Mouse (Mus musculus) retina, postnatal 1 day (tissue): ENCODE results near the gene Glis3.

Source experiments
- DNase-seq: peaks from one replicate; pipeline ENCODE4 v3.0.0-alpha.2; 2012

The Glis3 gene

GRCm38 (mm10) chr19:28650836-28651235 lies 29.0 kb downstream of the Glis3 start:
- DNase-seq: no peak

DNA sequence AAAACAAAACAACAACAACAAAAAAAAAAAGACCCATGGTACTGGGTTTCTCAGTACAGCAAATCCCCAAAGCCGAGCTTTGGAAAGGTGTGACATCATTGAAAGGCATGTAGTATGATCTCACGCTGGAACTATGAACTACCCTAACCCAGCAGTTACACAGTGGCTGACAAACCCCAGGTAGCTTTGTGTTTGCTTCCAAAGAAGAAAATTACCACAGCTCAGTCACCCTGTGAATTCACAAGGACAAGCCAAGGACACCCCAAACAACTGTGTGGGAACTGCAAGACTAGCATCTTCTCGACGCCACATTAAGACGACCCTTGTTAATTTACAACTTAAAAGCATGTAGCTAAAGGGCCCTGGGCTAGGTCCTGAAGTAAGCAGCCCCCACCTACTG lies 30.4 kb downstream of the Glis3 start:
- DNase-seq: no peak

GRCm38 (mm10) chr19:28648881-28649280 lies 31.0 kb downstream of the Glis3 start:
- DNase-seq: peak; percentile 57

GRCm38 (mm10) chr19:28647424-28647823 lies 32.5 kb downstream of the Glis3 start:
- no peak for DNase-seq

- DNase-seq: no peak
Observed at GRCm38 (mm10) chr19:28646286-28646685, 33.6 kb downstream of the Glis3 start.

DNA sequence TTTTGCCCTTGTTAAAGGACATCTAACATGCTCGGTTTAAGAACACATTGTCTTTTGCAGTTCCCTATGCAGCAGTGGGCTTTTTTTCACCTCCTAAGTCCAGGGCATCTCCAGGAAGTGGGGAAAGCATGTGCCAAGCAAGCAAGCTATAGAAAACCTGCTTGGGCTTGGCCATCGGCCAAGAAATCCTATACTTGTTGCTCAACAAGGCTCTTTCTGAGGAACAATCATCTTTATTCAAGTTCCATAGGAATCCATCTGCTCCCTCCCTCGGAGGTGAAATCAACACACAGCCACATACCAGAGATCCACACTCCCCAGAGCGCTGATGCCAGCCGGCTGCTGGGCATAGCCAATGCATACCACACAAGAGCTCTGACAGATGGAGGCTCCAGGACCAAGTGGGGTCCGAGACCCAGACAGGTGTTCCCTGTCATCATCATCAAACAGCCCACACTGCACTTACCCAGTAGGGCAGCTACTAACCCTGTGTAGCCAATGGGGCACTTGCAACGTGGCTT lies 39.0 kb downstream of the Glis3 start:
- DNase-seq: peak; percentile 39

- peak; percentile 52 for DNase-seq
Observed at GRCm38 (mm10) chr19:28635991-28636553, 43.8 kb downstream of the Glis3 start.

GRCm38 (mm10) chr19:28634986-28635385 lies 44.9 kb downstream of the Glis3 start:
- DNase-seq: no peak

GRCm38 (mm10) chr19:28628416-28628815 lies 51.5 kb downstream of the Glis3 start:
- peak; percentile 53 for DNase-seq

- DNase-seq: no peak
Observed at GRCm38 (mm10) chr19:28626189-28626588, 53.7 kb downstream of the Glis3 start.

GRCm38 (mm10) chr19:28624571-28624970 lies 55.3 kb downstream of the Glis3 start:
- no peak for DNase-seq

DNA sequence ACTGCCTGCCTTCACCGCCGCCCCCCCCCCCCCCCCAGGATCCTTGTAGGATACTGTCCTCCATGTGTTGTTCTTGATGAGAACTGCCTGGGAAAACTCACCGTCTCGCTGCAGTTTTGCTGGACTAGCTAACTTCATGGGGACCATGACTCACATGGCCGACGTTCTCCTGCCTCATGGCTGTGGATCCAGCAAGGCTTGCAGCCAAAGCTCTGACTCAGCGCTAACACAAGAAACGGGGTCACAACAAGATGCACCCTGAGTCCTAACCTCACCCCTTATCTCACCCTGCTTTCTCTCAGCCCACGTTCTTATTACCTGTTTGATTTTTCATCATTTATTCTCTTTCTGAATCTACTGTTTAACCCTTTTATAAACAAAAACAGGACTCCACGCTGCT lies 56.2 kb downstream of the Glis3 start:
- no peak for DNase-seq

- DNase-seq: no peak
Observed at GRCm38 (mm10) chr19:28621608-28622505, 58.0 kb downstream of the Glis3 start.

DNA sequence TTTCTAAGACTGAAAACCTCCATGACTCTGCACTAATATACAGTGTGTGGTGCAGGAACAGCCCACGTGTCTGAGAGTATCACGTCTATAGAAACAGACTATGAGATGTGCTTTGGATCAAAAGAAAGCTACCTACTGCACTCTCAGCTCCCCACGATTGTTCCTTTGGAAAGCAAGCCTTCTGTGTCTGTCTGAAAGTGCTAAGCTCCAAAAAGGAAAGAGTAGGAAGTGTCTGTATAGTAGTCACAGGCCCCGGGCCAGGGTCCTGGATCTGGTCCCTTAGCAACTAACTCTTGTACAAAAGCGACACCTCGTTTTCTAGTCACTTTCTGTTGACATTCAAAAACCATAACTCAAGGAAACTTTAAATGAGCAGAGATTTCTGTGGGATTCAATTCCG lies 62.1 kb downstream of the Glis3 start:
- DNase-seq: no peak

DNA sequence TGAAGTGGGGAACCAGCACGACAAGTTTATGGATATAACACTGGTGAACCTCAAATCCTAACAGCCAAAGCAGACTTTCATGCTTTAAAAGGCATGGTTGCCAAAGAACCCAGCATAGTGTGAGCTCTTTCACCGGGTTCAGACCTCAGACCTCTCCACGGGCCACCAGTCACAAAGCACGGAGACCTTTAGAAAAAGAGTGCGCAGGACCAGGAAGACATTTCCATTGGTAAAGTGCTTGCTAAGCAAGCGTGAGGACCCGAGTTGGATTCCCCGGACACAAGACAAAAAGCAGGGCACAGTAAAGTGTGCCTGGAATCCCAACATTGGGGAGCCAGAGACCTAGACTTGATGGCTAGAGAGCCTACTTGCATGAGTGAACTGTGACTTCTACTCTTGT lies 62.7 kb downstream of the Glis3 start:
- no peak for DNase-seq

DNA sequence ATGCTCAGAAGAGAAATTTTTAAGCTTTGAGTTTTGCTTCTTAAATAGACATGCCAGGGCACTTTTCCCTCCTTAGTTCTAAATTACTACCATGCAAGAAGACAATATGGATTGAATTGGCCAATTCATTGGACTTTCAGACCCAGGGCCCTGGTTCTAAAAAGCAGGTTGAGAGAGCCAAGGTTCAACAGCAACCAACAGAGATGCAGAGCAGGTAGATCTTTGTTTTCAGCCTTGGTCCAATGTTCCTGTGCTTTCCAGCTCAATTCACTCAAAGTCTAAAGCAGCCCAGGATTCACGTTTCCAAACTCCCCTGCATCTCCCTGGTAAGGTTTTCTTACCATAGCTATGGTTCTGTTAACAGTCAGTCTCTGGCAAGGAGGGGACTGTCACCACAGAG lies 63.4 kb downstream of the Glis3 start:
- DNase-seq: no peak

- DNase-seq: no peak
Observed at GRCm38 (mm10) chr19:28612249-28612648, 67.6 kb downstream of the Glis3 start.

DNA sequence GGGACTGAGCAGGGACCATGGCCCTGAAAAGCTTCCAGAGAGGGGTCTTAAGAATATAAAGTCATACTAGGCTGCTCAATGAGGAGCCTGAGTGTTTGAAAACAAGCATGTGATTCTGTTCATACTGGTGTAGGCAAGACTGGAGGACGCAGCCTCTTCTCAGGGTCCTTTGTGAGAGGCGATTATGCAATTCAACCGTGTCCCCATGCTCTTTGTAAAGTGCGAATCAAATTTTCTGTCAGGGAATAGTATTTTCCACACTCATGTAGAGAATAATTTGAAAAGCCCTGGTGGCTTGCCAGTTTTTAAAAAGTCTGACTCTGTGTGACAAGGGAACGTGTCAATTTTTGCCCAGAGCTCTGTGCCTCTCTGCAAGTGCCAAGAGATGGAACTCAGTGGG lies 71.1 kb downstream of the Glis3 start:
- DNase-seq: no peak

DNA sequence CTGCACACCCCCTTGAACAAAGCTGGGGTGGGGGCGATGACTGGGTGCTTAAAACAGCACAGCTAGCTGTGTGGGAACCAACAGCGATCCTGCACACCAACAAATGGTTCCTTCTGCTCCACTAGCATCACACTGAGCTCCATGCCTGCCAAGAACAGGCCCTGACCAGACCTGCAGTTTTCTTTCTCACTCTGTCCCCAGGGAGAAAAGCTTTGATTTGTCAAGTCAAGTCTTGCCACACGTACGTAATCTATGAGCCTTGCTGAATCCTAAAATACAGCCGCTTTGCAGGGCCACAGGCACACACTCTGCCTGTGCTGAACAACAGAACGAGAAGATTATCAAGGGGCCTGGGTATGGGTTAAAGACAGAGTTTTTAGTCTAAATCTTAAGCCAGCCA lies 71.6 kb downstream of the Glis3 start:
- no peak for DNase-seq

DNA sequence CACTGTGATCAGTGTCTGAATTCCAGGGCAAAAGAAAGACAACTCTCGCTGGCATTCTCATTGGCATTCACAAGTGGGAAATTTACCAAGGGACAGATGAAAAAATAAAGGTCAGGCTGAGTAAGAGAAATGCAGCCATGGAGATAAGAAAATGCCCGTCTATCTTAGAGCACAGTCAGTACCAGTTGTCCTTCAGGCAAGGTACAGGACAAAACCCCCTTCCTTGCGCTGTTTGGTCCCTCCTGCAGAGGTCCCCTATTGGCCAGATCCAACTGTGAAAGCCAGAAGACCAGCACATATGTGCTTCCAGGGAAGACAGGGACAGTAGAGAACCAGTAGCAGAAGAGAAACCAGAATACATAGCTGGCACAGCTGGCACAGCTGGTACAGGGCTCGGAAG lies 79.0 kb downstream of the Glis3 start:
- no peak for DNase-seq

DNA sequence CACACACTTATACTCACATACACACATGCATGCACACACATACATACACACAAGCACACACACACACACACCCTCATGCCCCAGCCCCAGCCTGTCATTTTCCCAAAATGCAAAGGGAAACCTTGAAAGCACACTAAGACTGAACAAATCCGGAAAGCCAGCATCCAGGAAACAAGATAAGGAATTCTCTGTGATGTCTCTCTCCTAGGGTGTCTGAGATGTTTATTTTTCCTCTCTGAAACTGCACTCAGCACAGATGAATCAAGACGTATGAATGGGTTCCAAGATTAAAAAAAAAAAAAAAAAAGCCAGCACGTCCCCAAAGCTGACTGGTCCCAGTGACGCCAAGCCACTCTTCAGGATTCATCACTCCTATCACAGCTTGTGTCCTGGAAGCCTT lies 85.7 kb downstream of the Glis3 start:
- no peak for DNase-seq

GRCm38 (mm10) chr19:28592981-28593380 lies 86.9 kb downstream of the Glis3 start:
- no peak for DNase-seq

DNA sequence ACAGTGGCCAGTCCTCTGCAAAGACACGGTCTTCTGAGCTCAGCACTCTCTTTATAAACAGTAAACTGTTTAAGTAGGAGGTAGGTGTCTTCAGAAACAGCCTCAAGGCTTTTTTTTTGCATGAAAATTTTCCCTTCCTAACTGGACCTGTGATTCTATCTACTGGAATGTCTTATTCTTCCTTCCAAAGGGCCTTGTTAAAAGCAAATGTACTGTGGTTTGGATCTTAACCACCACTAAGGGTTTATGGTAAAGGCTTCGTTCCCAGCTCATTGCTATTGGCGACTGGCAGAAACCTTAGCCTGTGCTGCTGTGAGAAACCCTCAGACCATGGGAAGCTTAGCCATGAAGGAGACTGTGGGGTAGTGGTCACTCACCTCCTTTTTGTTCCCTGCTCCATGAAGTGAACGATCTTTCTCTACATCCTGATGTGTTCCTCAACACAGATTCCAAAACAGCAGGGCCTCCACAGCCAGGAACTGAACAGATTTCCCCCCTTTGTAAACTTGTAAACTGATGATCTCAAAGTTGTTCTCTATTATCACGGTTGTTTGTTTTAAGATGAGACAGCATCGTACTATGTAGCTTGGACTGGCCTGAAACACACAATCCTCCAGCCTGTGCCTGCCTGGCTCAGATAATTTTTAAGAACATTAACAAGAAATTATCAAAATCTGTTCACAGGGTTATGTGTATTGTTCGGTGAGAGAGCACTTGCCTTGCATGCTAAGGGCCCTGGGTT lies 88.0 kb downstream of the Glis3 start:
- DNase-seq: no peak

DNA sequence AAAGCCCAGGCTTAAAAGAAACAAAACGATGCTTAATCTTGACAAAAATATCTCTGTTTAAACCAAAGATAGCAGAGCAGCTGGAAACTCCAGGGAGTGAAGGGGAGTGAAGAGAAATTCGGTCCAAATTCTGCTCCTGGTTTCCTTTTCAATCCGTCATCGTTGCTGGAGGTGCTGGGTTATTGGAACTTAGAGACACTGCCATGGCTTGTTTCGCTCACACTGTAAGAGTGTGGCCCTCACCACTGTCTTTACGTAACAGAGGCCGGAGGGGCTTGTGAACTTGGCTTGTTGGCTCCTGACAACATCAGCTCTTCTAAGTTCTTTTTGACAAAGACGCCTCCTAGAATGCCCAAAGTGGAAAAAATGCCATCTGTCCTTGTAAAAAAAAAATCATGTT lies 99.4 kb downstream of the Glis3 start:
- DNase-seq: no peak
